Comparison of ENCODE assay signal across 16 mouse cellular contexts in genomic region chr15:103001370-103001769, GRCm38 (mm10). TPM values are rescaled to one million over a fixed set of nuclear protein-coding genes. Genes with fewer than 3 reads are reported as not detected.
A peak's percentile ranks its signal among the peaks of the same experiment; 100 is the strongest.
DNase-seq lines count a peak whose midpoint lies in the region; ATAC-seq lines count a peak whose summit lies in the region.
"Had no signal": no experiment of that assay in that cellular context is flagged by ENCODE, and none has a peak within 500 bp of the region (broad histone marks: within the 10 kb centered on the region; RNA-seq: fewer than 3 reads in every experiment).

No protein-coding gene starts in this region.

- H3K4me3 ChIP-seq in intestine, embryonic 16.5 days (ENCODE audit: low read length) = peak overlapping the region; percentile 49
- H3K4me3 ChIP-seq in neural tube, embryonic 14.5 days (ENCODE audit: low read depth, low read length) = peak overlapping the region; percentile 55
- no peak overlapping the region for H3K4me3 ChIP-seq in hindbrain, embryonic 14.5 days (replicated peaks; ENCODE audit: low read length)

- 0 out of 2 replicates have a peak overlapping the region, but pooled peaks have one; percentile 72 for H3K9ac ChIP-seq in intestine, embryonic 16.5 days (ENCODE audit: low read depth, low read length)
- H3K9ac ChIP-seq in neural tube, embryonic 14.5 days (replicated peaks; ENCODE audit: low read depth, low read length) = peak overlapping the region; percentile 76
- H3K9ac ChIP-seq in hindbrain, embryonic 14.5 days = no peak overlapping the region
- H3K9ac ChIP-seq: liver, embryonic 13.5 days had no signal

- H3K27ac ChIP-seq in intestine, embryonic 16.5 days (ENCODE audit: low read length) = no peak overlapping the region
- H3K27ac ChIP-seq in neural tube, embryonic 14.5 days (ENCODE audit: low read depth, low read length) = peak overlapping the region; percentile 91
- H3K27ac ChIP-seq in hindbrain, embryonic 14.5 days = no peak overlapping the region
- H3K27ac ChIP-seq: liver, embryonic 13.5 days had no signal

- ATAC-seq in intestine, embryonic 16.5 days = no peak
- no peak for ATAC-seq in neural tube, embryonic 14.5 days (ENCODE audit: low read depth)
- ATAC-seq in hindbrain, embryonic 14.5 days (ENCODE audit: low FRiP score) = no peak
- ATAC-seq: activated CD4-positive, CD25-positive, alpha-beta regulatory T cell, adult 4 months; hindbrain, embryonic 16.5 days had no signal

- H3K4me1 ChIP-seq in intestine, embryonic 16.5 days (ENCODE audit: control insufficient read depth, insufficient read depth, low read length) = peaks cover 8% of the 10 kb centered on the region; the same call in 1 of the 2 replicates
- H3K4me1 ChIP-seq in neural tube, embryonic 14.5 days (ENCODE audit: control insufficient read depth, insufficient read depth, low read length) = peaks cover 65% of the 10 kb centered on the region
- 0 out of 2 replicates have a peak, but pooled peaks cover 4% of the 10 kb centered on the region for H3K4me1 ChIP-seq in hindbrain, embryonic 14.5 days (replicated peaks; ENCODE audit: control insufficient read depth, insufficient read depth, low read length)

- no peaks in the 10 kb centered on the region for H3K36me3 ChIP-seq in intestine, embryonic 16.5 days (ENCODE audit: control insufficient read depth, insufficient read depth, low read length)
- no peaks in the 10 kb centered on the region for H3K36me3 ChIP-seq in neural tube, embryonic 14.5 days (ENCODE audit: control insufficient read depth, insufficient read depth, low read length)
- no peaks in the 10 kb centered on the region for H3K36me3 ChIP-seq in hindbrain, embryonic 14.5 days (replicated peaks; ENCODE audit: control insufficient read depth, insufficient read depth)
- H3K36me3 ChIP-seq: liver, embryonic 13.5 days had no signal

- peaks cover 91% of the 10 kb centered on the region for H3K27me3 ChIP-seq in intestine, embryonic 16.5 days (replicated peaks; ENCODE audit: control insufficient read depth, insufficient read depth, low read length)
- no peaks in the 10 kb centered on the region for H3K27me3 ChIP-seq in neural tube, embryonic 14.5 days (ENCODE audit: control insufficient read depth, insufficient read depth, low read length)
- peaks cover 100% of the 10 kb centered on the region for H3K27me3 ChIP-seq in hindbrain, embryonic 14.5 days (ENCODE audit: control insufficient read depth, insufficient read depth, low read length)

- peak overlapping the region; percentile 72 for H3K4me2 ChIP-seq in intestine, embryonic 16.5 days (ENCODE audit: low read depth, low read length)
- H3K4me2 ChIP-seq in neural tube, embryonic 14.5 days (ENCODE audit: low read depth, low read length) = peak overlapping the region; percentile 92
- no peak overlapping the region for H3K4me2 ChIP-seq in hindbrain, embryonic 14.5 days (replicated peaks)
- H3K4me2 ChIP-seq: liver, embryonic 13.5 days; midbrain, embryonic 11.5 days had no signal

- no peaks in the 10 kb centered on the region for H3K9me3 ChIP-seq in intestine, embryonic 16.5 days (ENCODE audit: control insufficient read depth, low read length)
- H3K9me3 ChIP-seq in neural tube, embryonic 14.5 days (ENCODE audit: control insufficient read depth, low read length) = no peaks in the 10 kb centered on the region
- H3K9me3 ChIP-seq in hindbrain, embryonic 14.5 days (ENCODE audit: control insufficient read depth, low read length) = no peaks in the 10 kb centered on the region
- H3K9me3 ChIP-seq: liver, embryonic 13.5 days had no signal

- DNase-seq in kidney, adult 18-20 months = peak; percentile 28
- no peak for DNase-seq in kidney, postnatal 36 days
- peak; percentile 54 for DNase-seq in MN1 (ENCODE audit: low spot score)
- no peak for DNase-seq in hindbrain, embryonic 14.5 days (ENCODE audit: low spot score)
- DNase-seq in T-cell, adult 2 months (ENCODE audit: low spot score) = no peak
- DNase-seq: cerebellum, postnatal 14 days; gastrocnemius, postnatal 14 days; liver, embryonic 13.5 days; lung, postnatal 14 days had no signal

- 59% methylated on average over 2 of the region's 2 CpGs for WGBS in intestine, embryonic 16.5 days
- 21% methylated on average over 2 of the region's 2 CpGs for WGBS in neural tube, embryonic 14.5 days
- WGBS in hindbrain, embryonic 14.5 days = 19% methylated on average over 2 of the region's 2 CpGs

RNA-seq across cellular contexts. Expression of gene Hoxc6, which starts 3.3 kb away (rescaled TPM):
- 3.2 and 4.0 TPM in 2 replicates for polyA plus RNA-seq in intestine, embryonic 16.5 days (2015; fragmentation: Nextera tagmentation; extraction: Ambion mirVana)
- polyA plus RNA-seq in neural tube, embryonic 14.5 days (2014; fragmentation: Nextera tagmentation; extraction: Ambion mirVana) = 23.0 and 38.7 TPM in 2 replicates
- 20.9 and 24.8 TPM in 2 replicates for polyA plus RNA-seq in hindbrain, embryonic 14.5 days (2014; fragmentation: Nextera tagmentation; extraction: Ambion mirVana)
- polyA plus RNA-seq: activated CD4-positive, CD25-positive, alpha-beta regulatory T cell, adult 4 months; forebrain, embryonic 11.5 days; midbrain, embryonic 11.5 days had no signal

RNA-seq across cellular contexts. Expression of gene Hoxc8, which starts 11.0 kb away (rescaled TPM):
- polyA plus RNA-seq in intestine, embryonic 16.5 days (2015; fragmentation: Nextera tagmentation; extraction: Ambion mirVana) = 4.5 and 4.9 TPM in 2 replicates
- polyA plus RNA-seq in neural tube, embryonic 14.5 days (2014; fragmentation: Nextera tagmentation; extraction: Ambion mirVana) = 50.1 and 136 TPM in 2 replicates
- polyA plus RNA-seq in hindbrain, embryonic 14.5 days (2014; fragmentation: Nextera tagmentation; extraction: Ambion mirVana) = 9.2 and 22.9 TPM in 2 replicates
- polyA plus RNA-seq: embryonic facial prominence, embryonic 11.5 days; forebrain, embryonic 11.5 days; midbrain, embryonic 11.5 days had no signal

RNA-seq across cellular contexts. Expression of gene Hoxc4, which starts 17.4 kb away (rescaled TPM):
- 8.8 and 9.7 TPM in 2 replicates for polyA plus RNA-seq in intestine, embryonic 16.5 days (2015; fragmentation: Nextera tagmentation; extraction: Ambion mirVana)
- 19.0 and 24.0 TPM in 2 replicates for polyA plus RNA-seq in neural tube, embryonic 14.5 days (2014; fragmentation: Nextera tagmentation; extraction: Ambion mirVana)
- 74.9 and 90.0 TPM in 2 replicates for polyA plus RNA-seq in hindbrain, embryonic 14.5 days (2014; fragmentation: Nextera tagmentation; extraction: Ambion mirVana)
- polyA plus RNA-seq: activated CD4-positive, CD25-positive, alpha-beta regulatory T cell, adult 4 months; forebrain, embryonic 11.5 days; midbrain, embryonic 11.5 days had no signal

RNA-seq across cellular contexts. Expression of gene Hoxc9, which starts 25.1 kb away (rescaled TPM):
- polyA plus RNA-seq in intestine, embryonic 16.5 days (2015; fragmentation: Nextera tagmentation; extraction: Ambion mirVana) = 0.49 and 0.76 TPM in 2 replicates
- polyA plus RNA-seq in neural tube, embryonic 14.5 days (2014; fragmentation: Nextera tagmentation; extraction: Ambion mirVana) = 46.9 and 49.8 TPM in 2 replicates
- 0.25 and 0.75 TPM in 2 replicates for polyA plus RNA-seq in hindbrain, embryonic 14.5 days (2014; fragmentation: Nextera tagmentation; extraction: Ambion mirVana)
- polyA plus RNA-seq: activated CD4-positive, CD25-positive, alpha-beta regulatory T cell, adult 4 months; embryonic facial prominence, embryonic 11.5 days; forebrain, embryonic 11.5 days; liver, embryonic 13.5 days; midbrain, embryonic 11.5 days had no signal

RNA-seq across cellular contexts. Expression of gene Hoxc5, which starts 34.1 kb away (rescaled TPM):
- 6.8 and 7.2 TPM in 2 replicates for polyA plus RNA-seq in intestine, embryonic 16.5 days (2015; fragmentation: Nextera tagmentation; extraction: Ambion mirVana)
- 3.6 and 10.2 TPM in 2 replicates for polyA plus RNA-seq in neural tube, embryonic 14.5 days (2014; fragmentation: Nextera tagmentation; extraction: Ambion mirVana)
- 25.0 and 32.2 TPM in 2 replicates for polyA plus RNA-seq in hindbrain, embryonic 14.5 days (2014; fragmentation: Nextera tagmentation; extraction: Ambion mirVana)
- polyA plus RNA-seq: activated CD4-positive, CD25-positive, alpha-beta regulatory T cell, adult 4 months; forebrain, embryonic 11.5 days; midbrain, embryonic 11.5 days had no signal

Comparison
In these comparisons a context has a peak if more than half of its experiments do, and no peak if none do; other contexts are left out.
1. DNase-seq: peak in kidney, adult 18-20 months (single experiment) and MN1 (single experiment); none in kidney, postnatal 36 days (0 of 2), hindbrain, embryonic 14.5 days (single experiment) and T-cell, adult 2 months (single experiment).